Comparison of ENCODE assay signal across 8 mouse cellular contexts in genomic region chr8:111853861-111854501, GRCm38 (mm10). TPM values are rescaled to one million over a fixed set of nuclear protein-coding genes. Genes with fewer than 3 reads are reported as not detected.
DNase-seq lines count a peak whose midpoint lies in the region; ATAC-seq lines count a peak whose summit lies in the region.

Gene Cfdp1, minus strand, starts transcription at chr8:111854291.

- no peak within 1 kb of the TSS; the same call in 1 of the 2 replicates for H3K27ac ChIP-seq in forebrain, embryonic 14.5 days (ENCODE audit: low read depth, low read length)
- H3K27ac ChIP-seq in neural tube, embryonic 15.5 days (replicated peaks) = peak within 1 kb of the TSS; percentile 60; the same call in 1 of the 2 replicates

- under 1% methylated on average over 53 of the region's 53 CpGs for WGBS in forebrain, embryonic 14.5 days
- under 1% methylated on average over 53 of the region's 53 CpGs for WGBS in neural tube, embryonic 15.5 days

- peak; percentile 100 for ATAC-seq in forebrain, embryonic 14.5 days
- ATAC-seq in neural tube, embryonic 15.5 days (ENCODE audit: low FRiP score) = peak; percentile 100

- intact Hi-C loops in heart, postnatal 14 days (cut with DNase I) = no loop called here

- peak within 1 kb of the TSS; percentile 84 for H3K9ac ChIP-seq in forebrain, embryonic 14.5 days (ENCODE audit: low read length)
- peak within 1 kb of the TSS; percentile 59 for H3K9ac ChIP-seq in neural tube, embryonic 15.5 days (replicated peaks)

- peaks cover 8% of the 10 kb centered on the region; the same call in 1 of the 2 replicates for H3K4me1 ChIP-seq in forebrain, embryonic 14.5 days (ENCODE audit: control insufficient read depth, insufficient read depth, low read length)
- peaks cover 35% of the 10 kb centered on the region for H3K4me1 ChIP-seq in neural tube, embryonic 15.5 days

- H3K4me3 ChIP-seq in forebrain, embryonic 14.5 days (ENCODE audit: low read depth, low read length) = peak within 1 kb of the TSS; percentile 94
- H3K4me3 ChIP-seq in neural tube, embryonic 15.5 days (replicated peaks) = peak within 1 kb of the TSS; percentile 60

- peak within 1 kb of the TSS; percentile 83 for H3K4me2 ChIP-seq in forebrain, embryonic 14.5 days (ENCODE audit: low read length)
- peak within 1 kb of the TSS; percentile 72 for H3K4me2 ChIP-seq in neural tube, embryonic 15.5 days

- no peaks in the 10 kb centered on the region for H3K27me3 ChIP-seq in forebrain, embryonic 14.5 days (replicated peaks; ENCODE audit: control insufficient read depth, insufficient read depth, low read length)
- H3K27me3 ChIP-seq in neural tube, embryonic 15.5 days (replicated peaks) = no peaks in the 10 kb centered on the region

- H3K9me3 ChIP-seq in forebrain, embryonic 14.5 days (replicated peaks; ENCODE audit: control insufficient read depth, low read length) = no peaks in the 10 kb centered on the region
- no peaks in the 10 kb centered on the region for H3K9me3 ChIP-seq in neural tube, embryonic 15.5 days (replicated peaks)

- DNase-seq in ES-CJ7 (ENCODE audit: low read depth, low spot score) = peak; percentile 99
- peak; percentile 92 for DNase-seq in cerebellum, adult 11 months
- peak; percentile 99 for DNase-seq in forebrain, embryonic 14.5 days (ENCODE audit: low spot score)
- peak; percentile 93 to 96 for DNase-seq in heart, postnatal 14 days
- DNase-seq in layer of hippocampus, adult 11-12 months (ENCODE audit: low spot score) = peak; percentile 96
- peak; percentile 97 to 98 for DNase-seq in lung, adult 18-20 months
- DNase-seq in testis, postnatal 14 days (ENCODE audit: low spot score) = peak; percentile 98

- H3K36me3 ChIP-seq in forebrain, embryonic 14.5 days (ENCODE audit: control insufficient read depth, insufficient read depth, low read length) = 0 out of 2 replicates have a peak, but pooled peaks cover 3% of the 10 kb centered on the region
- H3K36me3 ChIP-seq in neural tube, embryonic 15.5 days = no peaks in the 10 kb centered on the region

RNA-seq across cellular contexts. Expression of gene Cfdp1, which starts in this region (rescaled TPM):
- 173 and 178 TPM in 2 replicates for polyA plus RNA-seq in forebrain, embryonic 14.5 days (2014; fragmentation: Nextera tagmentation; extraction: Ambion mirVana)
- 10 to 100 TPM; 32.1 to 36.4 TPM for total RNA-seq in heart, postnatal 14 days (2021)
- 194 and 201 TPM in 2 replicates for polyA plus RNA-seq in neural tube, embryonic 15.5 days (2015; fragmentation: Nextera tagmentation; extraction: Ambion mirVana)
